Mouse (Mus musculus) Patski (cell line): Measurements from ENCODE around the gene Ifit1bl2. TPM values are rescaled to one million over a fixed set of nuclear protein-coding genes. Genes with fewer than 3 reads are reported as not detected.
"Not testable (repeated sequence)": the region's sequence is repeated elsewhere in the genome, so short reads cannot be mapped to it uniquely, and the experiment has no call there.

Source experiments
- ATAC-seq: fragments of 100-300 bp; one replicate; pipeline ENCODE4 v1.8.0; 2021
- CTCF ChIA-PET: fragments of 350-600 bp; sonication (Branson Sonifier 250); formaldehyde crosslinking; loops from one replicate; lab custom pipeline; 2022; ENCODE audit warnings: inconsistent platforms; lab: Charles Lee
- POLR2A ChIA-PET: fragments of 350-600 bp; sonication (Branson Sonifier 250); formaldehyde crosslinking; loops from one replicate; lab custom pipeline; 2022; ENCODE audit warnings: antibody characterized with exemption, inconsistent platforms; lab: Charles Lee
- DNase-seq: peaks from one replicate; pipeline ENCODE4 v3.0.0-alpha.2; 2011; ENCODE audit warnings: low read depth, low spot score
- H3K27me3 ChIP-seq: fragments of 371-371 bp; one replicate; pipeline ENCODE4 v1.5.1; 2021
- CTCF ChIP-seq: fragments of 100-300 bp; IDR thresholded peaks from one replicate; pipeline ENCODE4 v1.5.1; 2021
- in situ Hi-C: fragments of 300-500 bp; cut with MboI; formaldehyde crosslinking; loops from 3 replicates; pipeline ENCODE4 v1.11.1; 2018; ENCODE audit warnings: low pct_unique_long_range_greater_than_20kb, mixed read lengths
- polyA plus RNA-seq: library from polyadenylated mRNA; unstranded; gene quantifications from one replicate; pipeline ENCODE4 v1.2.3, GENCODE M21; 2021

Gene Ifit1bl2
- polyA plus RNA-seq, 1 experiment from 2014 or later: 0.24 TPM

DNA sequence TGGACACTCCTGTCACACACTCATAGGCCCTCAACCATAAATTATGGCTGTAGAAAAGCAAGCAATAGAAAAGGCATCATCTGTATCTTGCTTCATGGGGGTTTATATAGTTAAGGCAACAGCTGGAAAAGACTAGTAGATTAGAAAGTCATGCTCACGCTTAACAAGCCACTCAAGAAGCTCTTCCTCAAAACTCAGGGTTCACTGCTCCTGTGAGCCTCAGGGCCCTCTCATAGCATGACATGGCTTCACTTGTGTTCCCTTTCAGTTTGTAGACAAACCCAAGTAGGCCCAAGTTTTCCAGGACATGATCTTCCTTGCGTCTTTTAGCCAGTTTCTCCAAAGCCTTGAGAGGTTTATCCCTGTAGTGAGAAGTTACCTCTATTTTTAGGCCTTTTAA is 47.1 kb downstream of the Ifit1bl2 start:
- no peak for TF ChIP-seq CTCF
- ATAC-seq (no peak), DNase-seq (no peak)
- POLR2A ChIA-PET: no interaction called here
- H3K27me3 ChIP-seq: no peaks in the 10 kb centered on the region
- CTCF ChIA-PET: interaction anchor here (1.4 to 1.7 kb wide), 2 partner anchors 8 to 43 kb away, joined by 4 read pairs; partner anchors contain the start of gene Ifit2
- in situ Hi-C loops: no loop called here

DNA sequence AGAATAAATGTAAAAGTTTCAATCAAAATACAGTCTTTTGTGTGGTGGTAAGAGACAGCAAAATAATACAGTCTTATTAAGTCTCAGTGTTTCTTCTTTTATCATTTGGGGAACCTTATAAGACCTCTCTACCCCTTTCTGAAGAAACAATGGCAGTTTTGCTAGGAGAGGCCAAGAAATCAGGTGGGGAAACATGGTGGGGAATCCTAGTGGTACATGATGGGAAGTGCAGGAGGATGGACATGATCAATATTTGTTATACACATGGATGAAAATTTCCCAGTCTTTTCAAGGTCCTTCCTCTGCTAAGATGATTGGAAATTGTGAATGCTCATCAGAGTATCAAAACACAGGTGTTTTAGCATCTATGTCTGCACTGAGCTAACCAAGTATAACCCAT is 51.6 kb downstream of the Ifit1bl2 start:
- in situ Hi-C loops: no loop called here
- ChIA-PET POLR2A (no interaction called here), CTCF (interaction anchor here (1.2 to 1.4 kb wide), 2 partner anchors 9 to 47 kb away, joined by 3 to 6 read pairs; no protein-coding TSS in a partner anchor)
- DNase-seq (no peak), ATAC-seq (no peak)
- TF ChIP-seq CTCF: no peak
- H3K27me3 ChIP-seq: no peaks in the 10 kb centered on the region

DNA sequence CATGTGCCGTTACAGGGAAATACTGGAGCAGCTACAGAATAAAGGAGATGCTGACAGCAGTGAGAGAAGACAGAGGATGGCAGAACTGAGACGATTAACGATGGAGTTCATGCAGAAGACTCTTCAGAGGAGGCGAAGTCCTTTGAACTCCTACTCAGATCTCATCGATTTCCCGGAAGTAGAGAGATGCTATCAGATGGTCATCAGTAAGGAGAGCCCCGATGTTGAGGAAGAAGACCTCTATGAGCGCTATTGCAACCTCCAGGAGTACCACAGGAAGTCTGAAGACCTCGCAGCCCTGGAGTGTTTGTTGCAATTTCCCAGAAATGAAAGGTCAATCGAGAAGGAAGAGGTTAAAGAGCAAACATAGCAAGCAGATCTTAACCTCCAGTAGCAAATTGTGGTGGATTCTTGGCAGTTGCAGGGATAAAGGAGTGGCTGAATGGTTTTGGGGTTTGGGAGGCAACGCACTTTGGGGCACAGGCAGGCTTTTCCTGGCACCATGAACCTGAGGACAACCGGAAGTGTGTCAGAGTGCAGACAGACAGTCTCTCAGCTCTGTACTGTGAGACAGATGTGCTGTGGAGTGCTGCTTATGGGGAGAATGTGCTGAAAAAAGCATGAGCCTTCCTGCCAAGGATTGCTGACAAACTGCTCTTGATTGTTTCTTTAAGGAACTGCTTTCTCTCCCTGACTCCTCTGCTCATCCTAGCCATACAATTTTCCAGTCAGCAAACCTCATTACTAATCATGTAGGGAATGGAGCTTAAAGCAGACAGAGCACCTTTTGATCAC is 52.4 kb downstream of the Ifit1bl2 start:
- ATAC-seq, H3K27me3 ChIP-seq, in situ Hi-C loops, DNase-seq: not testable (repeated sequence)
- ChIA-PET CTCF (interaction anchor here (1.2 to 1.4 kb wide), 2 partner anchors 8 to 48 kb away, joined by 3 to 6 read pairs; no protein-coding TSS in a partner anchor), POLR2A (interaction anchor here (0.6 kb wide), 1 partner anchor 18 kb away, joined by 3 read pairs; no protein-coding TSS in a partner anchor)

DNA sequence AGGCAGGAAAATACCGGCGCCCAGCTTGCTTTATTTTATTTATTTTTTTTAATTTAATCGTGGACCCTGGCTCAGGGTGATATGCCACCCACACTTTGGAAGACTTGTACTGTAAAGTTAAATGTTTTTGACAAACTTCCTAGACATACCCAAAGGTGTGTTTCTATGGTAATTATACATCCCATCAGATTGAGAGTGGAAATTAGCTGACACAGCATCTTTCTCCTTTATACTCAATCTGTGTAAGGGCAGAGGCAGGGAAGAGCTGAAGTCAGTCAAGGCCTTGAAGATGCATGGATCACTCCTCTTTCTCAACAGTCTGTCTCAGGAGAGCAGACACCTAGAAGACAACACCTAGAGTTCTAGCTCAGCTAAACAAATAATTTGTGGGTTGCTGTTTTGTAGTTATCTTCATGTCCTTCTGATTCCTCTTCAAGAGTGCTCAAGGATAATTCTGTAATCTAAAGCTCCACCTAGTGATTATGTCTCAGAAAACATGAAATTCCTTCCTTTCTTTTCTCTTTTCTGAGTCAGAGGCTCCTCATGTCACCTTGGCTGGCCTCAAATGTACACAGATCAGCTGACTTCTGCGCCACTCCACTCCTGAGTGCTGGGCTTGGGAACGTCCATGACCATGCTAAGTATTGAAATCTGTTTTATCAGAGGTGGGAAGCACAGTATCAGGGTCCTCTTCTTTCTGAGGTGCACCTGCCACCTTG is 54.6 kb downstream of the Ifit1bl2 start:
- ATAC-seq, H3K27me3 ChIP-seq, DNase-seq, in situ Hi-C loops: not testable (repeated sequence)
- ChIA-PET POLR2A (interaction anchor here (0.6 kb wide), 1 partner anchor 424 kb away, joined by 3 read pairs; no protein-coding TSS in a partner anchor), CTCF (interaction anchor here (1.1 to 3.7 kb wide), 9 partner anchors 8 to 80 kb away, joined by 3 to 41 read pairs (median 4); partner anchors contain the start of genes Ifit2, Ifit3b and Lipa)
- peak; percentile 38 for TF ChIP-seq CTCF

DNA sequence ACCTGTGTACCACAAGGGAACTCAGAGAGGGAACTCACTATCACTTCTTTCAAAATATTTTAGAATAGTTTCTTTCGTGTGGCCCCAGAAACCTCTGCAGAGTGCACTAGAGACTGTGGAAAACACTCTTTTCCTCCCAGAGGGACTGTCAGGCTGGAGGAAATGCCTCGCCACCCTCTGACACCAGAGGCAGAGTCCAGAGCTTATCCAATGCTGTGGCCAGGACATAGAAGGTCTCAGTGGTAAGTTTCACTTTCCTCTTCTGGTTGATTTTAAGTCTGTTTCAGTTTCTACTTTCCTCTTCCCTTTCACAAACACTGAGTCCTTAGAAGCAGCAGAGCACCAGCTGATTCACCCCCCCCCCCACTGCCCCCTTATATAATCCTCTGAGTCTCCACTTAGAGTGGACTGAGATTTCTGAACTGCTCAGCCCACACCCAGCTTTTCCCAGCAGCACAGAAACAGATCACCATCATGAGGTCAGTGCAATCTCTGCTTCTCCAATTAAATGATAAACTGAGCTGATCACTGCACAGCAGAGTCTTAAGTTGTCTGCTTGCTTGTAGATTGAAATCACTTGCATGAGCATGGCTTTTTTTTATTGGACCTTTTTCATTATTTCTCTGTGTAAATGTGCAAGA is 57.3 kb downstream of the Ifit1bl2 start, which contains the start of gene Ifit3:
Gene Ifit3 (plus strand): TSS at position 406 of the 641 bp plus-strand sequence.
- H3K27me3 ChIP-seq, DNase-seq, POLR2A ChIA-PET, in situ Hi-C loops: not testable (repeated sequence)
- ATAC-seq: peak; percentile 66
- CTCF ChIA-PET: interaction anchor here (1.5 kb wide), 1 partner anchor 33 kb away, joined by 3 read pairs; the partner anchor contains the start of gene Ifit2

DNA sequence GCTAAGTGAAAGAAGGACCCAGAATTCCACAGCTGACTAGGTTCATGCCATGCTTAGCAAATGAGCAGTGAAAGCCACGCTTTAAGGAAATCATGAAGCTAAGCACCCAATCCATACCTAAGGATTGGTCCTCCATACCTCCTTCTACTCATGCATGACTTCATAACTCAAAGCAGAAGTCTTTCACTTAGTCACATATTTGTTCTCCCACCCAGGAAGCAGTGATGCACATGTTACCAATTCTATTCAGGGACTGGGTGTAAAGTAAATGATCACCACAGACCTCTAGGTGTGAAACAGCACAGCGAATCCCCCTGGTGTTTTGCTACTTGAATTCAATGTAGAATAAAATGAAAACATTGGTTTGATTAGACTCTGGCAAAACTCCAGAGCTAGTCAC is 57.8 kb downstream of the Ifit1bl2 start:
- in situ Hi-C loops, H3K27me3 ChIP-seq, DNase-seq: not testable (repeated sequence)
- ATAC-seq: peak; percentile 68
- ChIA-PET POLR2A (interaction anchor here (1.1 kb wide), 1 partner anchor 253 kb away, joined by 4 read pairs; no protein-coding TSS in a partner anchor), CTCF (interaction anchor here (1.5 kb wide), 1 partner anchor 32 kb away, joined by 3 read pairs; the partner anchor contains the start of gene Ifit2)

DNA sequence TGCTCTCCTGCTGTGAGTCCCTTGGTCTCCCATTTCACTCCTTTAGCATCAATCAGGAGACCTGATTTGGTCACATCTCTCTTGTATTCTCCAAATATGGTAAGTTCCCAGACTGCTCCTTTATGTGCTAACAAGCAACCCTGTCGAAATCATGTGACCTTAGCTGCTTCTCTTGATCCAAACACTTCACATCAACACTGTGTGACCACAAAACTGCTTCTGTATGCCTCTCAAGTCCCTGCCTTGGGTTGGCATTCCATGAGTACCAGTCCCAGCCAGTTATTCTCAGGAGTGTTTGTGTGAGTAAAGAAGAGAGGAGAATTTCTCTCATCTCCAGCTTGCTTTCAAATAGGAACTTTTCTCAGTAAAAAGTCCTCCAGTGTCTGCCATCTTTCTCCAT is 63.4 kb downstream of the Ifit1bl2 start:
- DNase-seq (no peak), ATAC-seq (no peak)
- ChIA-PET CTCF (interaction anchor here (1.4 kb wide), 1 partner anchor 26 kb away, joined by 4 read pairs; the partner anchor contains the start of gene Ifit2), POLR2A (interaction anchor here (0.6 kb wide), 1 partner anchor 391 kb away, joined by 7 read pairs; no protein-coding TSS in a partner anchor)
- in situ Hi-C loops: no loop called here
- no peaks in the 10 kb centered on the region for H3K27me3 ChIP-seq
- TF ChIP-seq CTCF: no peak

DNA sequence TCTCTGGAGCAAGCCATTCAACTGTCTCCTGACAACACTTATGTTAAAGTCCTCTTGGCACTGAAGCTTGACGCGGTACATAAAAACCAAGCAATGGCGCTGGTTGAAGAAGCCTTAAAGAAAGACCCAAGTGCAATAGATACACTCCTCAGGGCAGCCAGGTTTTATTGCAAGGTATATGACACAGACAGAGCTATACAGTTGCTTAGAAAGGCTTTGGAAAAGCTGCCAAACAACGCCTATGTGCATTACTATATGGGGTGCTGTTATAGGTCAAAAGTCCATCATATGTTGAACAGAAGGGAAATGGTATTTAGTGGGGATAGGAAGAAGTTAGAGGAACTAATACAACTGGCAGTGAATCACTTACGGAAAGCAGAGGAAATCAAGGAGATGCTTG is 66.9 kb downstream of the Ifit1bl2 start:
- CTCF ChIA-PET: interaction anchor here (2.7 kb wide), 1 partner anchor 23 kb away, joined by 11 read pairs; the partner anchor contains the start of gene Ifit2
- no peak for ATAC-seq
- no peak for TF ChIP-seq CTCF
- H3K27me3 ChIP-seq: no peaks in the 10 kb centered on the region
- in situ Hi-C loops: no loop called here
- POLR2A ChIA-PET: no interaction called here
- no peak for DNase-seq

DNA sequence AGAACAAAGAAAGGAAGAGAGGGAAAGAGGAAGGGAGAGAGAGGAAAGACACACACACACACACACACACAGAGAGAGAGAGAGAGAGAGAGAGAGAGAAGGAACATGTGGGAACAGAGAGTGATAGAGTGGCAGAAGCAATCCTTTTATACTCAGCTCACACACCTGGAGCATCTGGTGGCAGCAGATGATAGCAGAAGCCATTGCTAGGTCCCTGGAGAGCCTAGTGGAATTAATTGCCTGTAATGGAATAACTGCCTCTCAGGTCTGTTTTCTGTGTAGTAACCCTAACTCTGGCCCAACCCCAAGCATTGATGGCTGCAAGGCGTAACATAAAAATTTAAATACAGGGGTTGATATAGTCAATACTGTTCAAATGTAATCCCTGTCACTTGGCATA is 69.5 kb downstream of the Ifit1bl2 start:
- no peak for TF ChIP-seq CTCF
- no peak for DNase-seq
- POLR2A ChIA-PET: no interaction called here
- in situ Hi-C loops: no loop called here
- CTCF ChIA-PET: interaction anchor here (1.2 to 2.5 kb wide), 4 partner anchors 10 to 396 kb away, joined by 3 to 15 read pairs (median 5); partner anchors contain the start of gene Ifit2
- no peak for ATAC-seq
- H3K27me3 ChIP-seq: no peaks in the 10 kb centered on the region
